Mouse (Mus musculus) heart, postnatal 14 days (tissue): Measurements from ENCODE around the gene Dapk3. TPM values are rescaled to one million over a fixed set of nuclear protein-coding genes. Genes with fewer than 3 reads are reported as not detected.
A peak's percentile ranks its signal among the peaks of the same experiment; 100 is the strongest.
"Not testable (repeated sequence)": the region's sequence is repeated elsewhere in the genome, so short reads cannot be mapped to it uniquely, and the experiment has no call there.

ENCODE experiments used
- DNase-seq, 2 experiments: peaks; one replicate each; pipeline ENCODE4 v3.0.0; 2021 to 2022
- intact Hi-C: fragments of 180-260 bp; cut with DNase I; formaldehyde crosslinking; loops from one replicate; pipeline ENCODE4 v1.15.1; 2025
- total RNA-seq, 2 experiments: library from RNA; stranded (reverse); gene quantifications; 2 replicates each; pipeline ENCODE4 v1.2.3; 2021

The Dapk3 gene
- total RNA-seq, 2 experiments from 2014 or later: 28.4 to 29.2 TPM

GRCm38 (mm10) chr10:81176466-81177271, 6.1 kb upstream of the Dapk3 start, which contains the start of gene Eef2:
Gene Eef2 (plus strand): TSS chr10:81176631.
- peak; percentile 100 for DNase-seq
- intact Hi-C loops: loop anchor here (5.0 kb wide), 1 partner anchor 179 kb away; no protein-coding TSS in a partner anchor

GRCm38 (mm10) chr10:81177491-81177925, 5.3 kb upstream of the Dapk3 start:
- peak in 1 of 2 experiments; percentile 37 for DNase-seq
- intact Hi-C loops: loop anchor here (5.0 kb wide), 1 partner anchor 180 kb away; no protein-coding TSS in a partner anchor

DNA sequence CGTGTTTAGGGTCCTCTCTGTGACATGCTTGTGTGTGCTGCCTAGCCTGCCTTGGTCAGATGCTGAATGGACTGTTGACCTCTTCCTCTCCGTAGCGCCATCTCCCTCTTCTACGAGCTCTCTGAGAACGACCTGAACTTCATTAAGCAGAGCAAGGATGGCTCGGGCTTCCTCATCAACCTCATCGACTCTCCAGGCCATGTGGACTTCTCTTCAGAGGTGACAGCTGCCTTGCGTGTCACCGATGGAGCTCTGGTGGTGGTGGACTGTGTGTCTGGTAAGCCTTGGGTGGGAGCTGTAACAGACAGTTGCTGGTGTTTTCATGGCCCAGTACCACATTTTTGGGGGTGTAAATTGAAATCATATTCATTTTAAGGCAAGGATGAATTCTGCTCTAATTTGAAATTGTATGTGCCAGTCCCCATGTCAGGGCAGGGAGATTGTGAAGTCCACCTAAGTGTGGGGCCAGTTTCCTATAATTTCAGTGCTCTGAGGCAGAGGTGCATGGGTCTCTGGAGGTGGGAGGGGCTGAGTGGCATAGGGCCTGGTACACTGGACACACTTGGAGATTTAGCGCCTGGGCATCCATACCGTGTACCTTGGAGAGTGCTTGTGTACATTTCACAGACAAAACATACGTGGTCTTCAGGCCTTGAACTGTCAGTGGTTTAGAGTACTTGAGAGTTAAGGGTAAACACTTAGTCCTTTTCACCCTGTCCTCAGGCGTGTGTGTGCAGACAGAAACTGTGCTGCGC, 4.7 kb upstream of the Dapk3 start:
- peak in 1 of 2 experiments; percentile 23 for DNase-seq
- intact Hi-C loops: loop anchor here (5.0 kb wide), 1 partner anchor 181 kb away; no protein-coding TSS in a partner anchor

DNA sequence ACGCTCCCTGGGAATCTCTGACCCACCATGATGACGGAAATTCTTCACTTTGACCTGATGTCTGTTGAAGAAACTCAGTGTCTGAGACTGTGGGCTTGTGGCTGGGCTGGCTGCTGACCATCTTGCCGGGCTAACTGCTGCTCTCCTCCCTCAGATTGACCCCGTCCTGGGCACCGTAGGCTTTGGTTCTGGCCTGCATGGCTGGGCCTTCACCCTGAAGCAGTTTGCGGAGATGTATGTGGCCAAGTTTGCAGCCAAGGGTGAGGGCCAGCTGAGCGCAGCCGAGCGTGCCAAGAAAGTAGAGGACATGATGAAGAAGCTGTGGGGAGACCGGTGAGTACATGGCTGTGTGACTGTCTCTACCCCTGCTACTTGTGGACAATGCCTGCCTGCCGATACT, 3.9 kb upstream of the Dapk3 start:
- peak in 1 of 2 experiments; percentile 10 for DNase-seq
- intact Hi-C loops: loop anchor here (5.0 kb wide), 1 partner anchor 182 kb away; no protein-coding TSS in a partner anchor

DNA sequence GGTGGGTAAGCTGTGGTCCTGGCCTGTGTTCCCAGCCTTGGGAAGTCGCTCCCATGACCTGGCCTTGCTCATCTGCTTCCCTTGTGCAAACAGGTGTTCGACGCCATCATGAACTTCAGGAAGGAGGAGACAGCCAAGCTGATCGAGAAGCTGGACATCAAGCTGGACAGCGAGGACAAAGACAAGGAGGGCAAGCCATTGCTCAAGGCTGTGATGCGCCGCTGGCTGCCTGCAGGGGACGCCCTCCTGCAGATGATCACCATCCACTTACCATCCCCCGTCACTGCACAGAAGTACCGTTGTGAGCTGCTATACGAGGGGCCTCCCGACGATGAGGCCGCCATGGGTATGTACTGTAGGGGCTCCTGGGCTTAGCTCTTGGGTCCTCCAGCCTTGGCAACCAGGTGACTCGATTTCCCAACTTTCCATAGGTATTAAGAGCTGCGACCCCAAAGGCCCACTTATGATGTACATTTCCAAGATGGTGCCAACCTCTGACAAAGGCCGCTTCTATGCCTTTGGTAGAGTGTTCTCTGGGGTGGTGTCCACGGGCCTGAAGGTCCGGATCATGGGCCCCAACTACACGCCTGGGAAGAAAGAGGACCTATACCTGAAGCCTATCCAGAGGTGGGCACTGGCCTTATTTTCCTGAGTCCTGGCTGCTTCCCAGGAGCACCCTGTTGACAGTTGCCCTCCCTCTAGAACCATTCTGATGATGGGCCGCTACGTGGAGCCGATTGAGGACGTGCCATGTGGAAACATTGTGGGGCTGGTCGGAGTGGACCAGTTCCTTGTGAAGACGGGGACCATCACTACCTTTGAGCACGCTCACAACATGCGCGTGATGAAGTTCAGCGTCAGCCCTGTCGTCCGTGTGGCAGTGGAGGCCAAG, 3.1 kb upstream of the Dapk3 start:
- intact Hi-C loops: loop anchor here (5.0 kb wide), 1 partner anchor 182 kb away; no protein-coding TSS in a partner anchor

GRCm38 (mm10) chr10:81180946-81181345, 1.9 kb upstream of the Dapk3 start:
- intact Hi-C loops: no loop called here
- no peak for DNase-seq

More for the DNA sequence above, 3.1 kb upstream of the Dapk3 start:
- DNase-seq: peak in 1 of 2 experiments; percentile 9

- peak in 1 of 2 experiments; percentile 4 for DNase-seq
- intact Hi-C loops: not testable (repeated sequence)
Measured at GRCm38 (mm10) chr10:81181860-81182259, 945 bp upstream of the Dapk3 start.

DNA sequence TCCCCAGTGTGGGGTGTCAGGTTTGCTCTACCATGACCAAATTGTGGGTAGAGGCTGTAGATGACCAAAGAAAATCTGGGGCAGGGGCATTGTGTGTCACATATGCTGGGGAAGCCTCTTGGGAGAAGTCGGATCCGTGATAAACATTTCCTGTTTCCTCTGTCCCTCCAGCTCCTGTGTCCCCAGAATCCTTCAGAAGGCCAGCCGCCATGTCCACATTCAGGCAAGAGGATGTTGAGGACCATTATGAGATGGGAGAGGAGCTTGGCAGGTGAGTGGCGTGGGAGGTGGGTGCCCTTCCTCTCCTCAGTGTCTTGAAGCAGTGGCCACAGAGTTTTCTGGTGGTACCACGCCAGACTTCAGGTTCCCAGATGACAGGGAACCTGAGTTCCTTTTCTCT, 1.0 kb downstream of the Dapk3 start, which contains the start of gene 4930442H23Rik:
4930442H23Rik (minus strand) TSS at position 45 of the 400 bp plus-strand sequence.
- DNase-seq: peak in 1 of 2 experiments; percentile 7
- intact Hi-C loops: no loop called here

DNA sequence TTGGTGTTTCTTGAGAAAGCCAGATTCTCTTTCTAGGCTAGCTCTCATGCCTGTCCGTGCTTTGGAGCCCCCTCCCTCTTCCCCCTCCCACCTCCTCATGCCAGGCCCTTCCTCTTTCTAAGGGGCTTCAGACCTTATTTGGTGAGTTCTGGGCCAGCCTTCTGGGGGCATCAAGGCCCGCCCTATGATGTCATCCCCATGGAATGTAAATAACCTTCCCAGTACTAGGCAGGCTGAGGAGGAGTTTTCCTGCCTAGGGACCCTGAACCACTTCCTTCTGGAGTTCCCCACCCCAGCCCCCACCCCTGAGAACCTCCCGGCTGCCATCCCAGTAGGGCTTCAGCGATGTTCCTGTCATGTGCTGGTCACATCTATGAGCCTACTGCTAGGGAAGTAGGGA, 2.0 kb downstream of the Dapk3 start:
- intact Hi-C loops: no loop called here
- peak in 1 of 2 experiments; percentile 10 for DNase-seq

- no peak for DNase-seq
- intact Hi-C loops: no loop called here
Measured at GRCm38 (mm10) chr10:81187161-81187560, 4.4 kb downstream of the Dapk3 start.

- no peak for DNase-seq
- intact Hi-C loops: no loop called here
Measured at GRCm38 (mm10) chr10:81189821-81190220, 7.0 kb downstream of the Dapk3 start.

DNA sequence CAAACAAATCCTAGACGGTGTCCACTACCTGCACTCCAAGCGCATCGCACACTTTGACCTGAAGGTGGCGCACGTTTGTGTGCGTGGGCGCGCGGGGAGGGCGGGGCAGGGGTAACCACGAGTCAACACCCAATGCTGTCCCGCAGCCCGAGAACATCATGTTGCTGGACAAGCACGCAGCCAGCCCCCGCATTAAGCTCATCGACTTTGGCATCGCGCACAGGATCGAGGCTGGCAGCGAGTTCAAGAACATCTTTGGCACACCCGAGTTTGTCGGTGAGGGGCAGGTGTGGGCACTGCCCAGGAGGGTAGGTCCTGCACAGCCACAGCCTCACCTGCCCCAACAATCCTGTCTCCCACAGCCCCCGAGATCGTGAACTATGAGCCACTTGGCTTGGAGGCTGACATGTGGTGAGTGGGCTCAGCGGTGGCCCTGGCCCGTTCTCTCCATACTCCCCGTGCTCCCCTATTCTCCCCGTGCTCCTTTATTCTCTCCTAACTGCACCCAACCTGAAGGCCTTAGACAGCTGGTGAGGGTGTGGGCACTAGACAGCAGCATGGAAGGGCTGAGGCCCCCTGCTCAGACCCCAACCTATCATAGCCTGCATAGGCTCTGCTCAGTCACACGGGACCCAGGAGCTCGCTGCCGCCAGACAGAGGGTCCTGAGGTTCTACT, 7.6 kb downstream of the Dapk3 start:
- peak in 1 of 2 experiments; percentile 56 for DNase-seq
- intact Hi-C loops: no loop called here

- no peak for DNase-seq
- intact Hi-C loops: no loop called here
Measured at GRCm38 (mm10) chr10:81190912-81191321, 8.1 kb downstream of the Dapk3 start.

DNA sequence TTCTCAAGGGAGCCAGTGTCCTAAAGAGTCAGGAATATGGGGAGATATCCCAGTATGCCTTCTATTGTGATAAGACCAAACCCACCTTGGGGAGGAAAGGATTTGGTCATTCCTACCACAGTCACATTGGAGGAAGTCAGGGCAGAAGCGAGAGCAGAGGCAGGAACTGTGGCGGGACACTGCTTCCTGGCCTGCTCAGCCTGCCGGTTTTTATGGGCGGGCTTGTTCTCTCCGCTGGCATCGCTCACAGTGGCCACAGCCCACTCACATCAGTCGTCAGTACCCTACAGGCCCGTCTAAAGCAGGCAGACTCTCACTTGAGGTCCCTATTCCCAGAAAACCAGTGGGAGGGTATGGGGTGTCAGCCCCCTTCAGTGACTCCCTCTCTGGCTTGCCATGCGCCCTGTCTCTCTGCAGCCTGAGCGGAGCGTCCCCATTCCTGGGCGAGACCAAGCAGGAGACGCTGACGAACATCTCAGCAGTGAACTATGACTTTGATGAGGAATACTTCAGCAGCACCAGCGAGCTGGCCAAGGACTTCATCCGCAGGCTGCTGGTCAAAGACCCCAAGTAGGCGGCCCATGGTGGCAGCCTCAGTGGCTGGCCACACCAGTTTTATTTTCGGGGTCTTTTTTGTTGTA, 8.7 kb downstream of the Dapk3 start:
- intact Hi-C loops: no loop called here
- DNase-seq: no peak

- peak; percentile 89 to 92 for DNase-seq
- intact Hi-C loops: no loop called here
Measured at GRCm38 (mm10) chr10:81192270-81192967, 9.6 kb downstream of the Dapk3 start.

DNA sequence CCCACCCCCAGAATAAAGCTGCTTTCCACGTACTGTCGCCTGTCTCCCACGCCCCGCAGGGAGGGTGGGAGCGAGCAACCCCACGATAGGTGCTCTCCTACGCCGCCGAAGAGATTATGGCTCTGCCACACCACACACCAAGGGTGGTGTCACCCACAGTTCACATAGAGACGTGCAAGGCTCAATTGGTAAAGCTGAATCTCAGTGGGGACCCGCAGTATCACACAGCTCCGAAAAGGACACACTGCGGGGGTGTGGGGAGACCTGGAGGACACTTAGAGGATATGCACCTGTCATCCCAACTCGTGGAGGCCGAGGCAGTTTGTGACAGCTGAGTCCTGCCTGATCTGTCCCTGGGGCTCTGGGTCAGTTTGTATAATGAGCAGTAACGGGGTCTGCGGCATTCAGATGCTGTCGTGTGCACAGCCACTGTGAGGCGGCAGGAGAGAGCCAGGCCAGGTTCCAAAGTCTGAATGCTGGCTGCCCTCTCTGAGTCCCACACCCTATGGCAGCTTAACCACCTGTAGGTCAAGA, 10.2 kb downstream of the Dapk3 start:
- intact Hi-C loops: no loop called here
- peak in 1 of 2 experiments; percentile 47 for DNase-seq

- intact Hi-C loops: no loop called here
- peak; percentile 64 to 77 for DNase-seq
Measured at GRCm38 (mm10) chr10:81193991-81194774, 11.4 kb downstream of the Dapk3 start.
